Mouse (Mus musculus) liver, embryonic 15.5 days (tissue): Measurements from ENCODE around the gene Igtp. TPM values are rescaled to one million over a fixed set of nuclear protein-coding genes. Genes with fewer than 3 reads are reported as not detected.

ENCODE experiments used
- ATAC-seq: fragments of 200-750 bp; cut with Nextera tagmentation; 2 replicates; pipeline ENCODE4 v1.8.0; 2017; ENCODE audit warnings: moderate number of reproducible peaks, mild to moderate bottlenecking, moderate library complexity; ENCODE audit not compliant: insufficient read depth
- H3K27ac ChIP-seq: fragments of 300-500 bp; sonication (generic); replicated peaks from 2 replicates; pipeline ENCODE4 v1.5.1; 2015; ENCODE audit warnings: mild to moderate bottlenecking, inconsistent platforms
- H3K27me3 ChIP-seq: fragments of 300-500 bp; sonication (generic); 2 replicates; pipeline ENCODE4 v1.6.1; 2015; ENCODE audit warnings: mild to moderate bottlenecking, inconsistent platforms
- H3K36me3 ChIP-seq: fragments of 300-500 bp; sonication (generic); replicated peaks from 2 replicates; pipeline ENCODE4 v1.6.1; 2015; ENCODE audit warnings: moderate library complexity, mild to moderate bottlenecking, inconsistent platforms
- H3K4me1 ChIP-seq: fragments of 300-500 bp; sonication (generic); replicated peaks from 2 replicates; pipeline ENCODE4 v1.6.1; 2015; ENCODE audit warnings: inconsistent platforms
- H3K4me2 ChIP-seq: fragments of 300-500 bp; sonication (generic); 2 replicates; pipeline ENCODE4 v1.6.1; 2015; ENCODE audit warnings: moderate library complexity, mild to moderate bottlenecking, inconsistent platforms
- H3K4me3 ChIP-seq: fragments of 300-500 bp; sonication (generic); replicated peaks from 2 replicates; pipeline ENCODE4 v1.5.1; 2015; ENCODE audit warnings: mild to moderate bottlenecking, inconsistent platforms
- H3K9ac ChIP-seq: fragments of 300-500 bp; sonication (generic); 2 replicates; pipeline ENCODE4 v1.6.1; 2015; ENCODE audit warnings: moderate library complexity, mild to moderate bottlenecking, inconsistent platforms
- H3K9me3 ChIP-seq: fragments of 300-500 bp; sonication (generic); replicated peaks from 2 replicates; pipeline ENCODE4 v1.6.1; 2016; ENCODE audit warnings: inconsistent platforms
- WGBS: fragments of 180-500 bp; shearing (Covaris S2); methylation state at CpG from one replicate; pipeline ENCODE4 v1.1.7; 2015; ENCODE audit warnings: mixed read lengths; ENCODE audit not compliant: insufficient replicate concordance; 5-methylcytosine and 5-hydroxymethylcytosine counted together
- polyA plus RNA-seq: library from polyadenylated mRNA; unstranded; fragments of >200 nt; fragmentation: Nextera tagmentation; extraction: Ambion mirVana; gene quantifications from 2 replicates; pipeline ENCODE4 v1.2.1, GENCODE M21; 2015

Igtp gene
- polyA plus RNA-seq, 1 experiment from 2014 or later, result 11.2 TPM

GRCm38 (mm10) chr11:58180756-58181155, 18.6 kb upstream of the Igtp start:
- no peak for ATAC-seq
- H3K4me3 ChIP-seq, result no peak overlapping the region
- H3K4me2 ChIP-seq, result no peak overlapping the region
- no peaks in the 10 kb centered on the region; the same call in 1 of the 2 replicates for H3K4me1 ChIP-seq
- H3K27ac ChIP-seq, result no peak overlapping the region
- H3K9ac ChIP-seq, result no peak overlapping the region
- no peaks in the 10 kb centered on the region for H3K27me3 ChIP-seq
- WGBS, result 88% methylated on average over 7 of the region's 7 CpGs
- H3K9me3 ChIP-seq, result no peaks in the 10 kb centered on the region
- H3K36me3 ChIP-seq, result peaks cover 48% of the 10 kb centered on the region

- no peak overlapping the region for H3K4me2 ChIP-seq
- H3K9ac ChIP-seq, result no peak overlapping the region
- no peak for ATAC-seq
- no peaks in the 10 kb centered on the region for H3K27me3 ChIP-seq
- H3K27ac ChIP-seq, result no peak overlapping the region
- no peak overlapping the region for H3K4me3 ChIP-seq
- H3K9me3 ChIP-seq, result no peaks in the 10 kb centered on the region
- H3K36me3 ChIP-seq, result peaks cover 20% of the 10 kb centered on the region; the same call in 1 of the 2 replicates
- 78% methylated on average over 3 of the region's 3 CpGs for WGBS
- H3K4me1 ChIP-seq, result no peaks in the 10 kb centered on the region; the same call in 1 of the 2 replicates
Observed at GRCm38 (mm10) chr11:58183579-58183978, 15.8 kb upstream of the Igtp start.

- Histone ChIP-seq H3K27me3 (no peaks in the 10 kb centered on the region; the same call in 1 of the 2 replicates), H3K4me2 (no peak overlapping the region), H3K4me1 (no peaks in the 10 kb centered on the region), H3K9me3 (no peaks in the 10 kb centered on the region), H3K9ac (no peak overlapping the region), H3K27ac (no peak overlapping the region), H3K4me3 (no peak overlapping the region), H3K36me3 (no peaks in the 10 kb centered on the region)
- WGBS, result 69% methylated on average over 6 of the region's 6 CpGs
- no peak for ATAC-seq
Observed at GRCm38 (mm10) chr11:58189675-58190074, 9.7 kb upstream of the Igtp start.

GRCm38 (mm10) chr11:58193326-58193725, 6.0 kb upstream of the Igtp start:
- no peak overlapping the region for H3K27ac ChIP-seq
- H3K9ac ChIP-seq, result no peak overlapping the region
- 51% methylated on average over 3 of the region's 3 CpGs for WGBS
- no peak overlapping the region for H3K4me2 ChIP-seq
- H3K36me3 ChIP-seq, result no peaks in the 10 kb centered on the region
- ATAC-seq, result no peak
- no peak overlapping the region for H3K4me3 ChIP-seq
- peaks cover 5% of the 10 kb centered on the region for H3K4me1 ChIP-seq
- H3K9me3 ChIP-seq, result no peaks in the 10 kb centered on the region
- H3K27me3 ChIP-seq, result no peaks in the 10 kb centered on the region; the same call in 1 of the 2 replicates

GRCm38 (mm10) chr11:58193860-58194520, 5.4 kb upstream of the Igtp start:
- H3K4me3 ChIP-seq, result no peak overlapping the region
- H3K4me1 ChIP-seq, result peaks cover 9% of the 10 kb centered on the region
- H3K9me3 ChIP-seq, result no peaks in the 10 kb centered on the region
- no peaks in the 10 kb centered on the region for H3K36me3 ChIP-seq
- H3K9ac ChIP-seq, result no peak overlapping the region
- H3K4me2 ChIP-seq, result no peak overlapping the region
- H3K27ac ChIP-seq, result no peak overlapping the region
- no peak for ATAC-seq
- 52% methylated on average over 4 of the region's 4 CpGs for WGBS
- H3K27me3 ChIP-seq, result no peaks in the 10 kb centered on the region; the same call in 1 of the 2 replicates

GRCm38 (mm10) chr11:58198663-58199062, 693 bp upstream of the Igtp start:
- peaks cover 29% of the 10 kb centered on the region for H3K4me1 ChIP-seq
- 83% methylated on average over 4 of the region's 4 CpGs for WGBS
- H3K36me3 ChIP-seq, result no peaks in the 10 kb centered on the region
- no peak for ATAC-seq
- no peaks in the 10 kb centered on the region for H3K9me3 ChIP-seq
- peak overlapping the region; percentile 87 for H3K4me2 ChIP-seq
- H3K27ac ChIP-seq, result peak overlapping the region; percentile 85
- H3K9ac ChIP-seq, result no peak overlapping the region
- no peaks in the 10 kb centered on the region; the same call in 1 of the 2 replicates for H3K27me3 ChIP-seq
- H3K4me3 ChIP-seq, result peak overlapping the region; percentile 69

GRCm38 (mm10) chr11:58200226-58200625, 870 bp downstream of the Igtp start:
- Histone ChIP-seq H3K4me1 (peaks cover 29% of the 10 kb centered on the region), H3K9ac (peak overlapping the region; percentile 32; the same call in 1 of the 2 replicates), H3K27me3 (no peaks in the 10 kb centered on the region), H3K36me3 (no peaks in the 10 kb centered on the region), H3K9me3 (no peaks in the 10 kb centered on the region), H3K27ac (peak overlapping the region; percentile 55), H3K4me3 (peak overlapping the region; percentile 69), H3K4me2 (peak overlapping the region; percentile 87)
- 67% methylated on average over 4 of the region's 4 CpGs for WGBS
- no peak for ATAC-seq

- Histone ChIP-seq H3K9me3 (no peaks in the 10 kb centered on the region), H3K27ac (no peak overlapping the region), H3K4me1 (peaks cover 33% of the 10 kb centered on the region), H3K9ac (no peak overlapping the region), H3K36me3 (no peaks in the 10 kb centered on the region), H3K4me2 (no peak overlapping the region), H3K27me3 (no peaks in the 10 kb centered on the region), H3K4me3 (no peak overlapping the region)
- ATAC-seq, result no peak
- 78% methylated on average over 12 of the region's 12 CpGs for WGBS
Observed at GRCm38 (mm10) chr11:58201052-58201451, 1.7 kb downstream of the Igtp start.

GRCm38 (mm10) chr11:58210321-58210886, 11.0 kb downstream of the Igtp start:
- Histone ChIP-seq H3K9me3 (no peaks in the 10 kb centered on the region), H3K4me3 (no peak overlapping the region), H3K9ac (no peak overlapping the region), H3K4me2 (no peak overlapping the region), H3K36me3 (no peaks in the 10 kb centered on the region), H3K4me1 (peaks cover 49% of the 10 kb centered on the region), H3K27ac (0 out of 2 replicates have a peak overlapping the region, but pooled peaks have one; percentile 46), H3K27me3 (no peaks in the 10 kb centered on the region)
- ATAC-seq, result no peak
- WGBS, result 73% methylated on average over 1 of the region's 1 CpGs

- no peaks in the 10 kb centered on the region for H3K36me3 ChIP-seq
- H3K27ac ChIP-seq, result peak overlapping the region; percentile 46
- H3K4me3 ChIP-seq, result no peak overlapping the region
- H3K27me3 ChIP-seq, result no peaks in the 10 kb centered on the region
- no peak overlapping the region for H3K9ac ChIP-seq
- H3K4me2 ChIP-seq, result peak overlapping the region; percentile 11; the same call in 1 of the 2 replicates
- H3K4me1 ChIP-seq, result peaks cover 51% of the 10 kb centered on the region
- no peaks in the 10 kb centered on the region for H3K9me3 ChIP-seq
- 18% methylated on average over 9 of the region's 9 CpGs for WGBS
- no peak for ATAC-seq
Observed at GRCm38 (mm10) chr11:58211062-58211681, 11.8 kb downstream of the Igtp start.

- no peak overlapping the region for H3K4me3 ChIP-seq
- no peaks in the 10 kb centered on the region for H3K27me3 ChIP-seq
- H3K4me2 ChIP-seq, result 0 out of 2 replicates have a peak overlapping the region, but pooled peaks have one; percentile 11
- H3K27ac ChIP-seq, result peak overlapping the region; percentile 46
- ATAC-seq, result no peak
- no peak overlapping the region for H3K9ac ChIP-seq
- no peaks in the 10 kb centered on the region for H3K9me3 ChIP-seq
- H3K36me3 ChIP-seq, result no peaks in the 10 kb centered on the region
- peaks cover 55% of the 10 kb centered on the region for H3K4me1 ChIP-seq
- 51% methylated on average over 2 of the region's 2 CpGs for WGBS
Observed at GRCm38 (mm10) chr11:58211682-58212067, 12.3 kb downstream of the Igtp start.
